Mouse (Mus musculus) Patski (cell line): Measurements from ENCODE around the gene Bend7. TPM values are rescaled to one million over a fixed set of nuclear protein-coding genes. Genes with fewer than 3 reads are reported as not detected.

Source experiments
- ATAC-seq: fragments of 100-300 bp; one replicate; pipeline ENCODE4 v1.8.0; 2021
- CTCF ChIA-PET: fragments of 350-600 bp; sonication (Branson Sonifier 250); formaldehyde crosslinking; loops from one replicate; lab custom pipeline; 2022; ENCODE audit warnings: inconsistent platforms; lab: Charles Lee
- POLR2A ChIA-PET: fragments of 350-600 bp; sonication (Branson Sonifier 250); formaldehyde crosslinking; loops from one replicate; lab custom pipeline; 2022; ENCODE audit warnings: antibody characterized with exemption, inconsistent platforms; lab: Charles Lee
- DNase-seq: peaks from one replicate; pipeline ENCODE4 v3.0.0-alpha.2; 2011; ENCODE audit warnings: low read depth, low spot score
- H3K27me3 ChIP-seq: fragments of 371-371 bp; one replicate; pipeline ENCODE4 v1.5.1; 2021
- CTCF ChIP-seq: fragments of 100-300 bp; IDR thresholded peaks from one replicate; pipeline ENCODE4 v1.5.1; 2021
- in situ Hi-C: fragments of 300-500 bp; cut with MboI; formaldehyde crosslinking; loops from 3 replicates; pipeline ENCODE4 v1.11.1; 2018; ENCODE audit warnings: low pct_unique_long_range_greater_than_20kb, mixed read lengths
- polyA plus RNA-seq: library from polyadenylated mRNA; unstranded; gene quantifications from one replicate; pipeline ENCODE4 v1.2.3, GENCODE M21; 2021

The Bend7 gene
- polyA plus RNA-seq, 1 experiment from 2014 or later: 5.6 TPM

DNA sequence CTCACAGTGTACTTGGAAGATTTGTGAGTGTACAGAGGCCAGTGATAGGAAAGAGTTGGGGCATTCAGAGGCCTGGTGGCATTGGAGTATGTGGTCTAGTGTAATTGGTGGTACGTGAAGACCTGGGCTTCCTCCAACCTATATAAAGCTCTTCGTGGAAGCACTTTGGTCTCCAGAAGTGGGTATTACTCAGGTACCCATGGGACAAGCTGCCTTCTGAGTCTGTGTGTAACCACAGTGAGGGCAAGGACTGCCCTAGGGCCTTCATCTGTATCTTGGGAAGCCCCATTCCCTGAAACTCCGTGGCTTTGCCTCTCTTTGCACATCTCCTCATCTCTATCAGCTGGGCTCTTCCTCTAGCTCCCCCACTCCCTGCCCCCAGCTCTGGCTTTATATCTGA is 64.0 kb downstream of the Bend7 start:
- DNase-seq (no peak), ATAC-seq (no peak)
- ChIA-PET POLR2A (no interaction called here), CTCF (no interaction called here)
- in situ Hi-C loops: no loop called here
- H3K27me3 ChIP-seq: no peaks in the 10 kb centered on the region
- no peak for TF ChIP-seq CTCF

DNA sequence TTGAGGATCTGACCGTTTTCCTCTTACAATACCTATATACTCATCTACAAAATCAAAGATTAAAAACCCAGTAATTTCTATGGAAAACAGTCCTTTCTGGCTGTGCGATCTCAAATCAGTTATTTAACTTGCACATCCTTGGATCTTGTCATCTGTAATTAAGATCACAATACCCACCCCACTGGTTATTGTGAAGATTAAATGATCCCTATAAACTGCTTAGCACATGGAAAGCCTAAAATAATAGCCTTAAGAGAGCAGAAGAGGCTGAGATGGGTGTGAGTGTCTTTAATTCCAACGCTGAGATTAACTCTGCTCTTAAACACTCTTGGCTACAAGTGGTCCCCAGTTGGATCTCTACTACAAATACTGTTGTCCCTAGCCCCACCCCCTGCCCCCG is 64.8 kb downstream of the Bend7 start:
- ChIA-PET POLR2A (no interaction called here), CTCF (no interaction called here)
- DNase-seq (no peak), ATAC-seq (no peak)
- no peak for TF ChIP-seq CTCF
- in situ Hi-C loops: no loop called here
- H3K27me3 ChIP-seq: no peaks in the 10 kb centered on the region

DNA sequence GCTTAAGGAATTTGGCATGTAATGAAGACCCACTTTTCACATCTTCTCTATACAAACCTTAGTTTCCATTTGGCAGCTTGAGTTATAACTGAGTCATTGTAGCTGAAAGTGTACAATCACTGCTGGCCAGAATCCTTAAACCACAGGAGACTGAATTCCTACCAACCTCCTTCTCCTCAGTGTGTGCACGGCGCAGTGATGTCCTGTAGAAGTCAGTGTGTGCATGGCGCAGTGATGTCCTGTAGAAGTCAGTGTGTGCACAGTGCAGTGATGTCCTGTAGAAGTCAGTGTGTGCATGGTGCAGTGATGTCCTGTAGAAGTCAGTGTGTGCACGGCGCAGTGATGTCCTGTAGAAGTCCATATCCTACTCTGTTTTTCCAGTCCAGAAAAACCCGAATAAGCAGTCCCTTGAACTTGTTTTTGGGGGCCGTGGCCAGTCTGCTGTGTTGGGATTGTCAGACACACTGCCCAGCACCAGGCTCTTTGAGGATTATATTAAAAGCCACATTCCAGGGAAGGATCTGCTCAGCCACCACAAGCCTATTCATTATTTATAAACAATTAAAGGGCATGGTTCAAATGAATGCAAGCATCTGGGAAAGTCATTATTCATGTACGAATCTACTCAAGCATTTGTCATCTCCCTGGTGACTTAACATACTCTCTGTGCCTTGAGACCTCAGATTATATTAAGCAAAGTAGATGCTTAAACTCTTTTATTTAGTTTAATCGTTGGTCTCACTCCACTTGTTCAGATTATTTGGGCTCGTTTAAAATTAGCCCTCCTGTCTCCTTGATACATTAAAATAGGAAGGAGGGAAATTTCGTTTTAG is 65.4 kb downstream of the Bend7 start:
- no peak for TF ChIP-seq CTCF
- DNase-seq (no peak), ATAC-seq (no peak)
- in situ Hi-C loops: no loop called here
- no peaks in the 10 kb centered on the region for H3K27me3 ChIP-seq
- CTCF ChIA-PET: interaction anchor here (1.3 kb wide), 1 partner anchor 13 kb away, joined by 3 read pairs; no protein-coding TSS in a partner anchor
- POLR2A ChIA-PET: no interaction called here

DNA sequence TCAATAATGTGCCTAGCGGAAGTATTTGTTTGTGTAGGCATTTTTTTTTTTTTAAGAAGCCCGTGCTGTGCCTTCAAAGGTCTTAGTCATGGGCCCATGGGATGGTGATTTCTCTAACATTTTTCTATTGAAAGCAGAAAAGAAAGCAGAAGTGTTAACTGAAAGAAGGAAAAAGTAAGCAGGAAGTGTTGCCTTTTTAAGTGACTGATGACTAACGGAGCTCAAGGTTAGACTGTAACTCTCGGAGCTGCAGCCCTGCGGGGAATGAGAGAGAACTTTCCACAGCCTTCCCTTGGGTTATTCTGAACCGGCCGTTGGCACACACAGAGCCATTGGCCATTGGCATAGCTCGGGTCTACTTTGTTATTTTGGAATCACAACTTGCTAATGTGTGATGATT is 66.4 kb downstream of the Bend7 start:
- no peaks in the 10 kb centered on the region for H3K27me3 ChIP-seq
- DNase-seq (no peak), ATAC-seq (no peak)
- in situ Hi-C loops: no loop called here
- TF ChIP-seq CTCF: no peak
- ChIA-PET CTCF (interaction anchor here (1.3 to 1.4 kb wide), 2 partner anchors 12 to 19 kb away, joined by 3 read pairs; no protein-coding TSS in a partner anchor), POLR2A (no interaction called here)

DNA sequence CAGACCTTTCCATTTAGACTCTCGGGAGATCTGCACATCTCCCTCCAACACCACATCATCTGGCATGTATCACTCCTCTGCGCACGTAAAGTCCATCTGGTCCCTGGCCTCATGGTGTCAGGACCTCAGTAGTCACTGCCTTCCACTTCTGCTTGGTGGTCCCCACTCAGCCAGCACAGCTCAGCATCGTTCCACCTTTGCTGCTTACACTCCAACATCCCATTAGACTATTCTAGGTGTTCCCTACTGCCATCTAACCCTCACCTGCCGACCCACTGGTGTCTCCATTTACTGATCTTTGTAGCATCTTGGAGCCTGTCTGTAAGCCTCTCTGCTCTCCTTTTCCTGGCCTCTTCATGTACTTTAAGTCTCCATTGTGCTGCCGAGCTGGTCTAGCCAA is 67.4 kb downstream of the Bend7 start:
- TF ChIP-seq CTCF: no peak
- ChIA-PET POLR2A (no interaction called here), CTCF (interaction anchor here (1.4 kb wide), 1 partner anchor 20 kb away, joined by 3 read pairs; no protein-coding TSS in a partner anchor)
- DNase-seq (no peak), ATAC-seq (no peak)
- no peaks in the 10 kb centered on the region for H3K27me3 ChIP-seq
- in situ Hi-C loops: no loop called here

DNA sequence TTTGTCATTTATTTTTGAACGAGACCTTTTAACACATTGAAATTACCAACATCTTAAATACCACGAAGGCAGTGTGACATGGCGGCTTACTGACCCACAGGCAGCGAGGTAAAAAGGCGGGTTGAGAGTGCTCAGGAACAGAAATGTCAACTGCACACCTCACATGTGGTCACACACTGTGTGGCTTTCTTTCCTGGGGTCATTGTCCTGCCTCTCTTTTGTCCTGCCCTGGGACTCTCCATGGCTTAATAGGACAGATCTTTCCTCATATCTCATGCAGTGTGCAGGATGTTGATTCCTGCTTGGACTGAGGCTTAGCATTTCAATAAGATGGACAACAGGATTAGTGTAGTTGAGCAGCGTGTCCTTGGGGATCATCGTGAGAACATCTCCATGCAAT is 69.6 kb downstream of the Bend7 start:
- in situ Hi-C loops: no loop called here

DNA sequence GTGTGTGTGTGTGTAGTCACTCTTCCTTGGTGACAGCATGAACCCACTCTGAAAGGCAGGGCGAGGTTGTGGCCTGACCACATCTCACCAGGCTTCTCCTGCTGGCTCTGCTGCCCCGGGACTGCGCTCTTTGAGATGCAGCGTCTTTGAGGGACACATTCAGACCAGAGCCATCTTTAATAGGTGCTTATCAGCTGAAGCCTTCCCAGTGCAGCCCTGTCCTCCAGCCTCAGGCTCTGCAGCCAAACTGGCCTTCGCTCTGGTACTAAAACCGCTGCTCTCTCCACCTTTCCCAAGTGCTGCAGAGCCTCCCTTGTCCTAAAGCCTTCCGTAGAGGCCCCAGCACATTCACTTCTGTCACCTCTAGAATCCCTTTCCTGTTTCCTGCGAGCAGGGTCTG is 74.0 kb downstream of the Bend7 start:
- in situ Hi-C loops: no loop called here
- ATAC-seq: no peak
- ChIA-PET POLR2A (no interaction called here), CTCF (interaction anchor here (1.7 kb wide), 1 partner anchor 18 kb away, joined by 3 read pairs; no protein-coding TSS in a partner anchor)
- no peak for DNase-seq
- no peaks in the 10 kb centered on the region for H3K27me3 ChIP-seq
- TF ChIP-seq CTCF: no peak

More for the DNA sequence above, 69.6 kb downstream of the Bend7 start:
- DNase-seq: no peak
- H3K27me3 ChIP-seq: no peaks in the 10 kb centered on the region
- ATAC-seq: no peak
- CTCF ChIA-PET: no interaction called here
- POLR2A ChIA-PET: no interaction called here
- TF ChIP-seq CTCF: no peak

DNA sequence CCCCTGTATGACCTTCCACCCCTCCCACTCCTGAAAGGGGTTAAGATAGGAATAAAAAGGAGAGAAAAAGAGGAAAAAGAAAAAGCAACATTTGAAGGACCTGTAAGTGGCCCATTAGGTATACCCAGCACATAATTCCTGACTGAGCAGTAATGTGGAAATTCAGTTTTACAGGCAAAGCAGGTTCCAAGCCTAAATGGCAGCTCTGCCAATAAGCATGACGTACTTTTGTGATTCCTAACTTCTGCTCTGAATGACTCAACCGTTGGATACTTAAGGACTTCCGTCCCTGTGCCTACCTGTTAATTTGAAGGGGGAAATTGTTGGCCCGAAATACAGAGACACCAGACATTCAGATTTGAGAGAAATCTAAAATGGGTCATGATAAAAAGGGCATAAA is 74.9 kb downstream of the Bend7 start:
- ChIA-PET CTCF (interaction anchor here (1.7 kb wide), 1 partner anchor 19 kb away, joined by 3 read pairs; no protein-coding TSS in a partner anchor), POLR2A (no interaction called here)
- no peaks in the 10 kb centered on the region for H3K27me3 ChIP-seq
- no peak for TF ChIP-seq CTCF
- in situ Hi-C loops: no loop called here
- DNase-seq (no peak), ATAC-seq (no peak)

DNA sequence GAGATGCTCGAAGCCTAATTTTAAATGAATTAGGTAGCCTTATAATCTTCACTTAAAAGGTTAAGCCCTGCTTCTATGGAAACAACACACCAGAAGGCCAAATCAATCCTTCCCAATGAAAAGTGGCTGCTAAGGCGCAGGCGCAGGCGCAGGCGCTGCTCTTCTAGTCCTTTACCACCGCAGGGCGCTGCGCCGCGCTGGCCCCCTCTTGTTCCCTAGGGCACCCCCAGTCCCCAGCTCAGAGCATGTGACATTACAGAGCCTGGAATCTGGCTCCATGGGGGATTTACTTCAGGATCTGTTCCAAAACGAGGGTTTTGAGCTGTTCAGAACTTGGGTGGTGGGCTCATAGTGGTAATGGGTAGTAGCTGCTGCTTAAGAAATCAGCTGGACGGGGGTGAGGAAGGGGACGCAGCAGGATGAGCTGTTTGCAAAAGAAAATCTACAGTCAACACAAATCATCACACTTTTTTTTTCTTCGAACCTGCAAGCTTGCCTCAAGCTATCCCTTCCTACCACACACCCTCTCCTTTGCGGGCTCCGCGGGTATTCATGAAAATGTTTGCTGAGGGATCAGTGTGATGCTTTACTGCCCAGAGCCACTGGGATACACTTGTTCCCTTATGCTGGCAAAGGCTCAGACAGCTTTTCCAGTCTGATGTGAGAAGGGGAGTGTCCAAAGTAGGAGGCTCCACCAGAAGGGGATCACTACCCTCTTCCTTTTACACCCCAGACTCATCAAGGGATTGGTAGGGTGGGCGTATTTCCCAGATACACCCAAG is 85.0 kb downstream of the Bend7 start:
- ChIA-PET CTCF (no interaction called here), POLR2A (no interaction called here)
- no peak for TF ChIP-seq CTCF
- in situ Hi-C loops: no loop called here
- no peaks in the 10 kb centered on the region for H3K27me3 ChIP-seq
- ATAC-seq: no peak
- no peak for DNase-seq

DNA sequence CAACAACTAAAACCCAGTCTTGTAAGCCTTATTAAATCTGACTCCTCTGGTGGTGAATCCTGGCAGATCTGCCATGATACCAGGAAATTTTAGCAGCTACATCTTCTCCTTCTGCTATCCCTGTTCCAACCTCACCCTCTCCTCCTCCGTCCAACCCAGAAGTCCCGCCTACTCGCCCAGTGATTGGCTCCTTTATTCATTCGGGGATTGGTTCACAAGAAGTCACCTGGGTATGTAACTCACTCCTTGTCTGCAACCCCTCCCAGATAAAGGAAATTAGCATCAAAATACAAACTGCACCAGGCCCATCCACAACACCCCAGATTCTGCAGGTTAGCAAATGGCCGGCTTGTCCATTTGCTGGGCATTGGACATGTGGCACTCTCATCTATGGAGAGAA is 98.7 kb downstream of the Bend7 start:
- TF ChIP-seq CTCF: no peak
- peaks cover 3% of the 10 kb centered on the region for H3K27me3 ChIP-seq
- DNase-seq (no peak), ATAC-seq (no peak)
- ChIA-PET CTCF (interaction anchor here (1.3 kb wide), 1 partner anchor 14 kb away, joined by 3 read pairs; no protein-coding TSS in a partner anchor), POLR2A (no interaction called here)
- in situ Hi-C loops: no loop called here

DNA sequence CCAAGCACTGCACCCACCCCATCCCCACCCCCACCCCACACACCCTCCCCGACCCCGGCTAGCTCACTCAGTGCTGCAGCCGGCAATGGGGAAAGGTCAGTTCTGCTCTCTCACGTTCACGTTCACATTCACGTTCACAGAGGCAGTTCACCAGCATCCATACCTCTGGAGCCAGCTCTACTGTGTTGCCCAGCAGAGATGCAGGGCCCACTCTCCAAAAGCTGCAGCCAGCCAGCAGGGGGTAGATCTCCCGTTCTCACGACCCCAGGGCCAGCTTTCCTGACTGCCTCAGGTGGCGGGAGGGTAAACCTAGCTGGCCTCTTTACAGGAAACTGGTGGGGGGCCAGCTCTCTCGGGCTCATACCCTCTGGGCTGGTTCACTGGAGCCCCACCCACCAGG is 100.0 kb downstream of the Bend7 start:
- ChIA-PET CTCF (no interaction called here), POLR2A (no interaction called here)
- in situ Hi-C loops: no loop called here
- DNase-seq: no peak
- no peak for TF ChIP-seq CTCF
- ATAC-seq: no peak
- no peaks in the 10 kb centered on the region for H3K27me3 ChIP-seq
